Mouse (Mus musculus) limb, embryonic 15.5 days (tissue): Measurements from ENCODE around the gene Hpcal1. TPM values are rescaled to one million over a fixed set of nuclear protein-coding genes. Genes with fewer than 3 reads are reported as not detected.
A peak's percentile ranks its signal among the peaks of the same experiment; 100 is the strongest.

Experiments used
- ATAC-seq: fragments of 200-750 bp; cut with Nextera tagmentation; 2 replicates; pipeline ENCODE4 v1.8.0; 2017; ENCODE audit warnings: low read depth, moderate TSS enrichment; ENCODE audit not compliant: insufficient number of reproducible peaks, low FRiP score, low TSS enrichment
- H3K27ac ChIP-seq: fragments of 300-500 bp; sonication (generic); 2 replicates; pipeline ENCODE4 v1.5.1; 2015; ENCODE audit warnings: moderate library complexity, mild to moderate bottlenecking, inconsistent platforms
- H3K27me3 ChIP-seq: fragments of 300-500 bp; sonication (generic); 2 replicates; pipeline ENCODE4 v1.6.1; 2015; ENCODE audit warnings: inconsistent platforms
- H3K36me3 ChIP-seq: fragments of 300-500 bp; sonication (generic); 2 replicates; pipeline ENCODE4 v1.6.1; 2015; ENCODE audit warnings: inconsistent platforms
- H3K4me1 ChIP-seq: fragments of 300-500 bp; sonication (generic); 2 replicates; pipeline ENCODE4 v1.6.1; 2015; ENCODE audit warnings: inconsistent platforms
- H3K4me2 ChIP-seq: fragments of 300-500 bp; sonication (generic); 2 replicates; pipeline ENCODE4 v1.6.1; 2015; ENCODE audit warnings: mild to moderate bottlenecking, inconsistent platforms
- H3K4me3 ChIP-seq: fragments of 300-500 bp; sonication (generic); 2 replicates; pipeline ENCODE4 v1.5.1; 2015; ENCODE audit warnings: mild to moderate bottlenecking, inconsistent platforms
- H3K9ac ChIP-seq: fragments of 300-500 bp; sonication (generic); 2 replicates; pipeline ENCODE4 v1.6.1; 2015; ENCODE audit warnings: inconsistent platforms
- H3K9me3 ChIP-seq: fragments of 300-500 bp; sonication (generic); 2 replicates; pipeline ENCODE4 v1.6.1; 2016; ENCODE audit warnings: inconsistent platforms
- WGBS: fragments of 180-500 bp; shearing (Covaris S2); methylation state at CpG from one replicate; pipeline ENCODE4 v1.1.7; 2015; 5-methylcytosine and 5-hydroxymethylcytosine counted together
- polyA plus RNA-seq: library from polyadenylated mRNA; unstranded; fragments of >200 nt; fragmentation: Nextera tagmentation; extraction: Ambion mirVana; gene quantifications from 2 replicates; pipeline ENCODE4 v1.2.1, GENCODE M21; 2015

Gene Hpcal1
- polyA plus RNA-seq, 1 experiment from 2014 or later = 39.1 TPM

DNA sequence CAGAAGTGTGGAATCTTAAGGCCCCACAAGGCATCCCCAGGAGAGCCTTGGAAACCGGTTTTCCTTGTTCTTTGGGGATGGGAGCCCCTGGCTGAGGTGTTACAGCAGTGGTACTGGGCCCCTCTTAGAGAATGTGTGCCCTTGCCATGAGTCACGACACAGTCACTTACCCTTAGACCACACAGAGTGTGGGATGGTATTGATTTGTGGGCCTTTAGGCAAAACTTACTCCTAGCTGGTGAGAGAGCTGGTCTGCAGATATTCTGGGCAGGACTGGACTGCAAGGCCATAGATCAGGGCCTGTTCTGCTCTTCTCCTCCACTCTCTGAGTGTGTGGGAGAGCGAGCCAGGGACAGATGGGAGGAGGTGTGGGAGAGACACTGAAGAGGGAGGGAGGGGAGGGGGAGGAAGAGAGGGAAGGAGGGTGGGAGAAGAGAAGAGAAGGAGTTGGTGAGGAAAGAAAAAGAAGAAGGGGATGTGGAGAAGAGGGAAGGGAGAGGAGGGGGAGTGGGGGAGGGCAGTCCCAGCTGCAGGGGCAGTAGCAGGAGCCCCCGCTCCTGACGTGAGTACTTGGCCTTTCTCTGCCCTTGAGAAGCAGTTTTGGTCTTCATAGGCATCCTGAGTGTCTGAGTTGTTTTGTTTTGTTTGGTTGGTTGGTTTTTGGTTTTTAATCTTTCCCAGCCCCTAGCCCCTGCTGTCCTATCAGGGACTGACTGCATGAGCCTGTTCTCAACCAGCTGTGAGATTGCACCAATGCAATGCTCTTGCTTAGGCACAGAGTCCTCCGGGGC is 42.7 kb downstream of the Hpcal1 start:
- Histone ChIP-seq H3K4me3 (no peak overlapping the region), H3K9me3 (no peaks in the 10 kb centered on the region), H3K4me2 (no peak overlapping the region), H3K9ac (no peak overlapping the region), H3K27ac (peak overlapping the region; percentile 69), H3K4me1 (peaks cover 33% of the 10 kb centered on the region), H3K36me3 (0 out of 2 replicates have a peak, but pooled peaks cover 3% of the 10 kb centered on the region), H3K27me3 (no peaks in the 10 kb centered on the region)
- ATAC-seq = no peak
- WGBS = 20% methylated on average over 6 of the region's 6 CpGs

DNA sequence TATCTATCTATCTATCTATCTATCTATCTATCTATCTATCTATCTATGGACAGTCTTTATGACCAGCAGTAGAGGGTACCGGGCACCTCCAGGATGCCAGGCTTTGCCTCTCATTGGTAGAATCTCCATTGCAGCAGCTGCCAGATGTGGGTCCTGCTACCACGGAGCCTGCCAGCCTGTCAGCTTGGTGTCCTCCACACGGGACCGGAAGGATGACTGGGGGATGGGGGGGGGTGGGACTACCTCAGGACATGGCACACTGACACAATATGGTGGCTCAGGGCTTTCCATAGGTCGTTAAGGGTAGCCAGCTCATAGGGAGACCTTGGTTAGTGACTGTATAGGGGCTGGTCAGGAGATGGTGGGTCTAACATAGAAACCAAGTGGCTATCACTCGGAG is 45.7 kb downstream of the Hpcal1 start:
- Histone ChIP-seq H3K4me3 (no peak overlapping the region), H3K9me3 (no peaks in the 10 kb centered on the region), H3K36me3 (no peaks in the 10 kb centered on the region), H3K27me3 (no peaks in the 10 kb centered on the region), H3K4me1 (peaks cover 28% of the 10 kb centered on the region), H3K4me2 (no peak overlapping the region), H3K9ac (no peak overlapping the region), H3K27ac (no peak overlapping the region)
- WGBS = 87% methylated on average over 6 of the region's 6 CpGs
- no peak for ATAC-seq

DNA sequence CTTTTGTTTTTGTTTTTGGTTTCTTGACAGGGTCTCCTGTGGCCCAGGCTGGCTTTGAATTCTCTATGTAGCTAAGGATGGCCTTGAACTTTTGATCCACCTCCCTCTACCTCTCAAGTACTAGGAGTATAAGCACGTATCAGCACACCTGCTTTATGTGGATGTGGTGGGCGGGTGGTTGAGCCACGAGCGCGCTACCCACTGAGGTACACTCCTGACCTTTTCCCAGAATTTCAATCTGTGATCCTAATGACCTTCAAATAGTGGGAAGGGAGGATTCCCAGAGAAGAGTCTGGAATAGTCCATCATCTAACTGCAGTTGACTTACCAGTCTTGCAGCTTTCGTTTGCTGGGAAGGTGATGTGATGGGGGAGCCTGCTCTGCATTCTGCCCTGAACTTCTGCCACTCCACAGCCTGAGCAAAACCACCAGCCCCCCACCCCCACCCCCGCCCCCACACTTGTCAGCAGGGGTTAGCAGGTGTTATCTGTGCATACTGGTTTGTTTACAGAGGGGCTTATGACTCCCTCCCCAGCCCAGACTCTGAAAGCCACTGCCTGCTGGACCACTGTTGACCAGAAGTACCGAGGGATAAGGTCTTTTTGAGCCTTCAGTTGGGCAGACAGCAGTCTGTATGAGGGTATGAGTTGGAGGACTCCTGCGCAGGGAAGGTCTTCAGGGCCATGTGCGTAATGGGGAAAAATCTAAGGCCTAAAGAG is 46.4 kb downstream of the Hpcal1 start:
- Histone ChIP-seq H3K36me3 (no peaks in the 10 kb centered on the region), H3K9ac (no peak overlapping the region), H3K27me3 (no peaks in the 10 kb centered on the region), H3K4me2 (no peak overlapping the region), H3K4me3 (no peak overlapping the region), H3K4me1 (peaks cover 34% of the 10 kb centered on the region), H3K27ac (no peak overlapping the region), H3K9me3 (no peaks in the 10 kb centered on the region)
- no peak for ATAC-seq
- WGBS = 69% methylated on average over 10 of the region's 10 CpGs

DNA sequence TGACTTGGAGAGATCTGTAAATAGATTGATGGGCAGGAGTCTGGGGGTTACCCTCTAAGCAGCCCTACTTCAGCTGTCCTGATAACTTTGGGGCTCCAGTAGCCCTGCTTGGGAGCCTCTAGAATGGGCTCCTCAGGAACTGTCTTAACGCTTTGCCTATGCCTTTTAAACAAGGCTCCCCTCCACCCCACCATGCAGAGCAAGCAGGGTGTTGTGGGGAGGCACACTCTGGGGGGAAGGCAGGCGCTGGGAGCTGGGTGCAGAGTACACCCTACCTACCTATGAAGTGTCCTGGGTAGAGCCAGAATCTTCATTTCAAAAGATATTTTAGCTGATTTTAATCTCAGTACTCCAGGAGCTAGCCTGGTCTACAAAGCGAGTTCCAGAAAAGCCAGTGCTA is 47.2 kb downstream of the Hpcal1 start:
- no peaks in the 10 kb centered on the region for H3K36me3 ChIP-seq
- peaks cover 34% of the 10 kb centered on the region for H3K4me1 ChIP-seq
- no peaks in the 10 kb centered on the region for H3K9me3 ChIP-seq
- no peak overlapping the region for H3K9ac ChIP-seq
- H3K27me3 ChIP-seq = no peaks in the 10 kb centered on the region
- no peak for ATAC-seq
- WGBS = 80% methylated on average over 3 of the region's 3 CpGs
- no peak overlapping the region for H3K4me2 ChIP-seq
- H3K4me3 ChIP-seq = no peak overlapping the region
- no peak overlapping the region for H3K27ac ChIP-seq

DNA sequence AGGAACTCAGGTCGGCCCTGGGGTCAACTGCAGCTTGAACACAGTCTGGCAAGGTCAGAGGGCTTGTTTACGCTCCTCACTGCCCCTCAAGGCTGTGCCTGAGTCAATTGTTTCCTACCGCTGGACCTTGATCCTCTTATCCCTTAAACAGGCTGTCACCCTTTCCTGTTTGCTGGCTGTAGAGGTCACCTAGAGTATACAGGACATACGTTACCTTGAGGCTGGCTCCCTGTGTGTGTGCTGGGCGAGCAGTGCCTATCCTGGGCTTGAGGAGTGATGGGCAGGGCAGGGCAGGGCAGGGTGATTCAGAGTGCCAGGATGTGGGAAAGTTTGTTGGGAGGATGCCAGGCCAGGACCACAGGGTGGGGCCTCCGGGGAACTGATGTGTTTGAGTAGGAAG is 47.8 kb downstream of the Hpcal1 start:
- Histone ChIP-seq H3K9ac (no peak overlapping the region), H3K9me3 (no peaks in the 10 kb centered on the region), H3K4me3 (no peak overlapping the region), H3K4me2 (no peak overlapping the region), H3K4me1 (peaks cover 31% of the 10 kb centered on the region), H3K27me3 (no peaks in the 10 kb centered on the region), H3K36me3 (no peaks in the 10 kb centered on the region), H3K27ac (no peak overlapping the region)
- 63% methylated on average over 6 of the region's 6 CpGs for WGBS
- ATAC-seq = no peak

DNA sequence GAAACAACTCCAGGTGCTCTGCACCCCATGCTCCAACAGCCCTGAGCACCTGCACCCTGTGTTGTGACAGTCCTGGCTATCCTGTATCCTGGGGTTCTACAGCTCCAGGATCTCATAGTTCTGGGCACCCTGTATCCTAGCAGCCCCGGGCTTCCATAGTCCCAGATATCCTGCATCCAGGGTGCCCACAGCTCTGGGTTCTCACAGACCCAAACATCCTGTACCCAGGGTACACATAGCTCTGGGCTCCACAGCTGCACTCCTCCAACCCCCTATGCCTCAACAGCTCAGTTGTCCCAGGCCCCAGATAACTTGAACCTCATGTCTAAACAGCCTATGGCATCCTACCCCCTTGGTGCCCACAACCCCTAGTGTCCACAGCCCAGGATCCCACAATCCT is 49.6 kb downstream of the Hpcal1 start:
- H3K9ac ChIP-seq = no peak overlapping the region
- peaks cover 31% of the 10 kb centered on the region for H3K4me1 ChIP-seq
- H3K36me3 ChIP-seq = no peaks in the 10 kb centered on the region
- H3K9me3 ChIP-seq = no peaks in the 10 kb centered on the region
- H3K4me3 ChIP-seq = no peak overlapping the region
- no peaks in the 10 kb centered on the region for H3K27me3 ChIP-seq
- ATAC-seq = no peak
- H3K27ac ChIP-seq = no peak overlapping the region
- WGBS = 91% methylated on average over 1 of the region's 1 CpGs
- H3K4me2 ChIP-seq = no peak overlapping the region

DNA sequence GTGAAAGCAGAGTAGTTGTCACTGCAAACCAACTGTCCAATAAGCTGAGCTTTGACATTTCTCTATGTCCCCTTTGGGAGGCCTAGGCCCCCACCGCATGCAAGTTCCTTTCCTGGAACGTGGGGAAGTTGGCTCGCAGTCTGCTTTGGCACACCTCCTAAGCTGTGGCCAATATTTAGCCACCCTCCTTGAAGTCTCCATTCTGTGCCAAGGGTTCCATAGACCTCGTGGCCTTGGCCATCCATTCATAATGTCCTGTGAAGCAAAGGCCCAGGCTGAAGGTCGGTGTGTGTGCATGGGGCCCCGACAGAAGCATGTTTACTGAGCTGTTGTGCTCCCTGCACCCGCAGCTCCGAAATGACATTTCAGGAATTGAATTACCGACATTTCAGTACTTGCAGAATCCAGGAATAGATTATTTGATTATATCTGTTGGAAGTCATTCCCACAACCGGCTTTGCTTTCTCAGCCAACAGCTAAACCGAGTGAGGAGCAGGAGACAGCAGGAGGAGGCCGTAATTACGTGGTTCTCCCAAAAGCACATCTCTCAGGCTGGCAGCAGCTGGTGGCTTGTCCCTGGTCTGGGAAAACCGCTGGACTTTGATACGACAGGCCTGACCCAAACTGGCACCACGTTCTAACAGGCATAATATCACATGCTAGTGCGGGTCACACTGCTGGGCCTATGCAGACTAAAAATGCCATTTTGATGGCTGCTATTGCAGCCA is 51.1 kb downstream of the Hpcal1 start:
- H3K9me3 ChIP-seq = no peaks in the 10 kb centered on the region
- no peak overlapping the region for H3K27ac ChIP-seq
- WGBS = 58% methylated on average over 17 of the region's 17 CpGs
- H3K36me3 ChIP-seq = no peaks in the 10 kb centered on the region
- no peak overlapping the region for H3K4me3 ChIP-seq
- peaks cover 46% of the 10 kb centered on the region for H3K4me1 ChIP-seq
- H3K27me3 ChIP-seq = no peaks in the 10 kb centered on the region
- no peak overlapping the region for H3K9ac ChIP-seq
- ATAC-seq = no peak
- no peak overlapping the region for H3K4me2 ChIP-seq

DNA sequence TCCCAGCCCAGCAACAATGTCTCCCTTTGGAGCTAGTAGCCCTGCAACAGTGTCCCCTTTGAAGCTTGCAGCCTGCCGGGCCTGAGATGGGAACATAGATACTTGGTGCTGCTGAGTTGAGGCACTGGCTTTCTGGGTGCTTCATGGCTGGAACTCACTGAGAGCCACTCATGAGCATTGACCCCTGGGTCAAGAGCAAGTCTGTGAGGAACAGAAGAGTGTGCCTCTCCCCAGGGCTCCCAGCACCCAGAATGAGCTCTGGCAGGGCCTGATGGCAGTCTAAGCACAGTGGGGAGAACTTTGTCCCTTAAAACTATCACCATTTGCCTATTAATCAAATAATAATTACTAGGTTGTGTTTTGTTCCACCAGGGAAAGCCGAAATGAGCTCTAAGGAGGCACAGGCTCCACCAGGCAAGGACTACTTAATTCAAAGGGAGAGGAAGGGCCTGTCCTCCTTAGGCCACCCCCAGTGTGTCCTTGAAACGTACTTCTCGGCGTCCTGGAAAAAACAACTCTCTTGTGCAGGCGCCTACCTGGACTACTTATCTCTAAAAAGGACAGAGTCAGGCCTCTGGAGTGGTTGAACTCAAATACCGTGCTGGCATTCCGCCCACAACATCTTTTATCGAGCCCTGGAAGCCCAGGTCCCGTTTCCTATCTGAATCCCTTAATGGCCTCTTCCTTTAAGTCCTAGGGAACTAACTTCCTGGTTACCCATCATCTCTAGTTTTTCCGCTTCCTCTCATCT is 52.1 kb downstream of the Hpcal1 start:
- Histone ChIP-seq H3K4me3 (no peak overlapping the region), H3K4me2 (no peak overlapping the region), H3K9ac (no peak overlapping the region), H3K36me3 (no peaks in the 10 kb centered on the region), H3K4me1 (peaks cover 55% of the 10 kb centered on the region), H3K9me3 (no peaks in the 10 kb centered on the region), H3K27ac (no peak overlapping the region), H3K27me3 (no peaks in the 10 kb centered on the region)
- 68% methylated on average over 11 of the region's 11 CpGs for WGBS
- ATAC-seq = no peak

DNA sequence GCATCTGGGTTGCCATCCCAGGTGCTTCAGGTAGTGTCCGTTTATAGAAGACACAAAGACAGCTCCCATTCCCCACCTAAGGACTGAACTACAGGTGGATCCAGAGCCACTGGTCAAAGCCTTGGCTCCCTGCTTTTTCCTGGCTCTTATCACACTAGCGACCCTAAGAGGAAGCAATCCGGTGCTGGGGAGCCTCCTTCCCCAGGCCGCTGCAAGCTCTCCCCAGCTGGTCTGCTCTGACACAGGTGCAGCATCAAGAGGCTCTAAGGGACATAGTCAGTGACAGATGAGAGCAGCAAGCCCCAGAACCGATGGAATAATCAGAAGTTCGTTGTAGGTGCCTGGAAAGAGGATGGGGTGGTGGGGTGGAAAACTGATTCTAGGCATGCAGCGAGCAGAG is 54.8 kb downstream of the Hpcal1 start:
- ATAC-seq = no peak
- WGBS = 80% methylated on average over 7 of the region's 7 CpGs
- H3K4me2 ChIP-seq = no peak overlapping the region
- H3K9ac ChIP-seq = no peak overlapping the region
- H3K36me3 ChIP-seq = no peaks in the 10 kb centered on the region
- no peak overlapping the region for H3K27ac ChIP-seq
- H3K27me3 ChIP-seq = no peaks in the 10 kb centered on the region
- peaks cover 64% of the 10 kb centered on the region for H3K4me1 ChIP-seq
- no peaks in the 10 kb centered on the region for H3K9me3 ChIP-seq
- H3K4me3 ChIP-seq = no peak overlapping the region

DNA sequence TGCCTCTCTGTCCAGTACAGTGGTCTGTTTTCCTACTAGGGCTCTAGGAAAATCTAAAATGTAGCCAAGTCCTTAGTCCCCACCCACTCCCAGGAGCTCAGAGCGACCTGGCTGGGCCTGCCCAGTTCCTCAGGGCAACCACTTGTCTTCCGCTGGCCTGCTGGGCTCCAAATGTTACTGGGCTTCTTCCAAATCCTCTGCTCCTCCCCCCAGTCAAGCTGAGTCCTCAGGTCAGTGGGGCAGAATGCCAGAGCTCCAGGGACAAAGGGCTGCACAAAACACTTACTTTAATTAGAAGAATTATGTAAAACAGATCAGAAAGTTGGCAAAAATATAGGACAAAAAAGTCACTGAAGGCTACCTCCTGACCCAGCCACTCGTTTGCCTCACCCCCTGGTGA is 56.1 kb downstream of the Hpcal1 start:
- Histone ChIP-seq H3K27ac (no peak overlapping the region), H3K4me2 (no peak overlapping the region), H3K27me3 (no peaks in the 10 kb centered on the region), H3K9ac (no peak overlapping the region), H3K4me3 (no peak overlapping the region), H3K9me3 (no peaks in the 10 kb centered on the region), H3K4me1 (peaks cover 65% of the 10 kb centered on the region), H3K36me3 (no peaks in the 10 kb centered on the region)
- 17% methylated on average over 3 of the region's 3 CpGs for WGBS
- peak; percentile 64 for ATAC-seq

DNA sequence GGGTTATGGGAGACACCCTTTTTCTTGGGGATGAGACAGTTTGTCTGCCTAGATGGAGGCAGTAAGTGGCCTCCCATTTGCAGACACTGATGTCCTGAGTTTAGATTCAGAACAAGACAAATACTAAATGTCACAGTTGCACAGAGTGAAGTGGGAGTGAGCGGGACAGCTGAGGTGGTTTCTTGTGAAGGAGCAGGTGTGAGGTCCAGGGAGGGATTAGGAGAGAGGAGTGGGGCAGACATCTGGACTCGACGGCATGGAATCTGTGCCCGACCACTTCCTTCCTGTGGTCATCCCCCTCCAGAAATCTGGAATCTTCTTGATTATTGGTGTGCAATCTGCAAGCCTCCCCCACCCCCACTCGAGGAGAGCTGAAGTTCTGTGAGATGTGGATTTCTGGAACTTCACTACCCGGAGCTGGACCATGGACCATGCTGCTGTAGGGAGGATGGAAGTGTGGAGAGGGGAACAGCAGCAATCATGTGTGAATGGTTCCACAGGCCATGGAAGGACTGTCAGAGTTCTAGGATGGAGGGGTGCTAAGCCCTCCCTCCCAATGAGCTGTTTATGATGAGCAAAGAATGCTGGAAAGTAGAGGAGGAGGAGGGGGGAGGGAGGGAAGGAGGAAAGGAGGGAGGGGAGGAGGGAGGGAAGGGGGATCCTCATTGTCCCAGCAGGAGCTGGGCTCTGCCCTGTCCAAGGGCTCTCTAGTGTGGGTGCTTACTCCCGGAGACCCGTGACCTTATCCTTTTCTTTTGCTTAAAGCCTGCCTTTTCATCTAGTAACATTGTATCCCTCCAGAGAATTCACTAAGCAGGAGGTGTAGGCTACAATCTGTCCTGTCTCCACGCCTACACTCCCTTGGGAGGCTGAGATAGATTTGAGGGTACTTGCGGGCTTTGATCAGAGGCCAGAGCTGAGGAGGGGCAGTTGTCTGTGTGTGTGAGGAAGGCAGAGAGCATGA is 56.8 kb downstream of the Hpcal1 start:
- H3K27ac ChIP-seq = no peak overlapping the region
- WGBS = 37% methylated on average over 10 of the region's 10 CpGs
- no peaks in the 10 kb centered on the region for H3K9me3 ChIP-seq
- H3K4me3 ChIP-seq = no peak overlapping the region
- peaks cover 57% of the 10 kb centered on the region for H3K4me1 ChIP-seq
- no peak overlapping the region for H3K9ac ChIP-seq
- no peak for ATAC-seq
- no peaks in the 10 kb centered on the region for H3K36me3 ChIP-seq
- no peaks in the 10 kb centered on the region for H3K27me3 ChIP-seq
- no peak overlapping the region for H3K4me2 ChIP-seq
